Mouse (Mus musculus): ENCODE data around the gene Gm10642. TPM values are rescaled to one million over a fixed set of nuclear protein-coding genes. Genes with fewer than 3 reads are reported as not detected.

Gm10642 gene
- total RNA-seq, 2 experiments from 2014 or later: 1.1 to 1.5 TPM

Other genes starting within 250 kb of the Gm10642 start
- 1 to 10 TPM; 1.1 to 1.3 TPM for gene Ccnb2, start 234.7 kb upstream of the Gm10642 start, total RNA-seq (2021)
- gene Rnf111, start 152.5 kb upstream of the Gm10642 start, total RNA-seq (2021): 10 to 100 TPM; 38.7 to 43.3 TPM
- 10 to 100 TPM; 42.7 to 49.0 TPM for gene Sltm, start 113.5 kb upstream of the Gm10642 start, total RNA-seq (2021)
- gene Mindy2, start 923 bp downstream of the Gm10642 start, total RNA-seq (2021): 10 to 100 TPM; 35.0 to 39.3 TPM
- 10 to 100 TPM; 69.1 to 71.4 TPM for gene Adam10, start 22.7 kb downstream of the Gm10642 start, total RNA-seq (2021)